Mouse (Mus musculus) embryo, embryonic 10.5 days (tissue): ENCODE measurements at regions not wholly inside any gene's neighbourhood (a gene's known extent, or its start where the extent isn't known, plus 50 kb on each side); places are given as distances from the start of the nearest gene placed in this dataset.

Experiments used
- DNase-seq: peaks from one replicate; pipeline ENCODE4 v3.0.0-alpha.2; 2015; ENCODE audit warnings: low spot score

DNA sequence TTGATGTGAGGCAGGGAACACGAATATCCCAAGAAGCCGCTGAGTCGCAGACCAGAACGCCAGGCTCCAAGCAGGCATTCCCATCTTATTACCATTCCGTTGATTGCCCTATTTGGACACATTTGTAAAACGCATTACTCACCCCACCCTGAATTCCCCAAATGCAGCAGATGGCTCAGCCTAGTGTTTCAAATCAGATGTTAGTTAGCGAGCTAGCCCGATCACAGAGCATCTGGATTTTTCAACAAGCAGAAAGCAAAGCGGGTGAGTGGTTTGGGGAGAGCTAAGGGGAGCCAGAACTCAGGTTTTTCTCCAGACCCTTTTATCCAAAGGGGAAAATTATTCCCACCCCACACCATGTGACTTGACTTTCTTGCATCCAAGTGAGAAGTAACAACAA lies 273.2 kb downstream of the Rwdd3 start:
- no peak for DNase-seq

DNA sequence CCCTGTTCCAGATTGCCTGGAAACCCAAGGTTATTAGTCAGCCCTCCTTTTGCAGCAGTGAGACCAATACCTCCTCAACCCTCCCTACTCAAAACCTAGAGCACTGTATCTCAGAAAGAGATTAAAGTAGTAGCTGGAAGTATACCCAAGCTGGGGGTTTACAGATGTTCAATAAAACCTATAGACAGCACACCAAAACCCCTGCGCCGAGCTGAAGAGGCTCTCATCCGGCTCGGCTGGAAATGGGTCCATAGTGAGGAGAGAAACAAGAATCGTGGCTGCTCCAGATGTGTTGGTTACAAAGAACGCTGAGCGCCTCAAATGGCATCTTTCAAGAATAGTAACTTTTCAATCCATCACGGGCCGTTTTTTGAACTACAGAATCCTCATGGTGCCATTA lies 273.7 kb downstream of the Rwdd3 start:
- DNase-seq, result no peak

DNA sequence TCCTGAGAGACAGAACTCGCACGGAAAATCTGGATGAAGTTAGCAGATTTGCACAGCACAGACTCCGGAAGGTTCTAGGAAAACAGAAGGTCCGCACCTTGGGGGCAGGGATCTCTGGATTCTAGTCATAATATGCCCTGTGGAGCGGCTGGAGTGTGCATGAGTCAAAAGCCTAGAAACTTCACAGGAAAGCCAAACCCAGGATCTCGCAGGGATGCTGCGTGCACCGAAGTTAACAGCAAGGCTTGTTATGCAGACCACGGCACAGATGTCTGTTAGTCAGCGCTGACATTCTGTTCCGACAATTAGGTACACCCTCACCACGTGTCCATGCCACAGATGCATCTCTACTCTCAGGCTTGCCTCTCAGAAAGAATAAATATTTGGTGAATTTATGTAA lies 274.3 kb downstream of the Rwdd3 start:
- no peak for DNase-seq

DNA sequence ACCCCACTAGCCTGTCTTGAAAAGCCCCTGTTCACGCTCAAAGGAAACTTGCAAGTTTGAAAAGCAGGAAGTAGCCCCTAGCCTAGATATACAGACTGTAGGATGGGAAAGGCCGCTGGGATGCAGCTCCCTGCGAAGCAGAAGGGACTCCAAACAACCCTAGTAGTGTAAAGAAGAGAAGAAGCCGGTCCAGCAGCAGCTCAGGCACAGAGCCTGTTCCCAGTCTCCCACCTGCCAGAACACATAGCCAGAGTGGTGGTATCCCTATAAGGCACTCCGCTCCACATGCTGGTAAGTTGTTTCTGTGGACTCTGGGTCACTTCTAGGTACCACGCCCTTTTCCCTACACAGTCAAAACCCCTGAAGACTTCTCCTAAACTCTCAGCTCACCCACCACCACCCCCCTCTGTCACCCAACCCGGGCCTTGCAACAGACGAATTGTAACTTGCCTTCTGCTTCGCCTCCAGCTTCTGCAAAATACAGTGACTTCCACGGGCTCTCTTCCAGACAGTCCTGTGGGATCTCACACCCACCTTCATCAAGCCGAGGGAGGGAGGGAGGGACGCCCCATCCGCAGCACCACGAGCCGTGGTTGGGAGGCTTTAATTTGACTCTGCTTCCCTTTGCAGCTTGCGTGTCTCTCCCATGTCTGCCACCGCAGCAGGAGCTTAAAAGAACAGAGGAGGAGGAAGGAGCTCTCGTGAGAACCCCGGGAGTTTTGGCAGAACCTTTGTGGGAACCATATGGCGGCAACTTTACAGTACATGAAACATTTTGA lies 285.2 kb downstream of the Rwdd3 start:
- no peak for DNase-seq

DNA sequence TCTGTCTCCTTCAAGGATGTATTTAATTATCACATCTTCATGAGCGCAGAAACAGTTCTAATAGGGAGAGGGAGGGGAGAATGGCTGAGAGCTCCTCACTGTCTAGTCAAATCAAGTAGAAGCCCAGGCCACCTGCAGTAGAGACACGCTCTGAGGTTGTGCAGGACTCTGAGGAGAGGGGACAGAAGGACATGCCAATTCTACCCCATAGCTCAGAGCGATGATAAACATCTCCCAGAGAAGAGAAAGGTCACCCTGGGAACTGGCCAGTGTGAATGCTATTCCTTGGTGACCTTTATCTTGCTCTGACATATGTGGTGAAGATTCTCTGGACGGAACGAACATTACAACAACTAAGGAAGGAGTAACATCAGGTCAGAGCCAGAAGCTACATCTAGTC lies 286.1 kb downstream of the Rwdd3 start:
- DNase-seq, result no peak

DNA sequence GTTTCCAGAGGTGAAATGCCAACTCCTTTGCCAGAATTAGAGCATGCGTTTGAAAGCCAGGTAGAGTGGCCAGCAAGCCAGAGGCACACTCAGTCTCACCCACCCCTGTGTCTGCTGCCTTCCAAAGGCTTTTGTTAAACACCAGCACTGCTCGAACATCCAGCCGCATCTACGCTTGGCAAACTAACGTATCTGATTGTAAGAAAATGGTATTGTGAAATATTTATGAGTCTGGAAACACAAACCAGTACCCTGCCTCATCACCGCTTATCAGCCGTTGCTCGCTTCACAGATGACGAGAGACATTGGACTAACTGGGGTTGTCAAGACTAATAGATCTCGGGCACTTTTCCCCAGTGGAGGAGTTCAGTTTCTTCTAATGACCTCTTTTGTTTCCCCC lies 287.3 kb downstream of the Rwdd3 start:
- peak; percentile 8 for DNase-seq

DNA sequence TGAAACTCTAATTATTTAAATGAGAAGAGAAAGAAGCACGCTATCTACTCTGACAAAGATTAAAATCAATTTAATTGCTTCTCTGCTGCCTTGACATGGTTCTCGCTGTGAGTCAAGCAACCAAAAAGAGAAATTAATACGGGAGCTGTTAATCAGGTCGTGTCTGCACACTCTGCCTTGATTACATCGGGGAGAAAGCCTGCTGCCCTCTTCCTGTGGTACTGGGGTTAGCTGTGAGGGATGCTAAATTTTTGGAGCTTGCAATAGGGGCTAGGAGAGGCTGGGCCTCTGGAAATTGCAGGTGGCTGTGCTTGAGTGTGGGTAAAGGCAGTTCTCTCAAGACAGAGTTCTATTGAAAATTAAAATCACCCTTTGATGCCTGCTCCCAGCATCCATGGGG lies 287.8 kb downstream of the Rwdd3 start:
- DNase-seq, result no peak

DNA sequence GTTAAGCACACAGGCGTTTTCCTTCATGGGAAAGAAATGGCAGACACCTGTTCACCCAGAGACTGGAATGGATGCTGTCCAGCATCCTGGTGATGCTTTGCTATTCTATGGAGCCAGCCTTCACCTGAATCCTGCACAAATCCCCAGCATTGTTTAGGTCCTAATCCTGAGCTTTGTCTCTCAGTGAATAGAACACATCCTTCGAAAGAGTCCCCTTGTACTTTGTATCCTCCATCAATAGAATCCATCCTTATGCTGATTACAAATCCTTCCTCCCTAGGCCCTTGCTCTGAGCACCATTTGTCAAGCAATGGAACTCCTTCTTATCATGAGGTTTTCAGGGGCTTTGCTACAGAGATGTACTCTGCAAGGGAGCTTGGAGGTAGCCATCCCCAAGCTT lies 292.1 kb downstream of the Rwdd3 start:
- DNase-seq, result no peak

DNA sequence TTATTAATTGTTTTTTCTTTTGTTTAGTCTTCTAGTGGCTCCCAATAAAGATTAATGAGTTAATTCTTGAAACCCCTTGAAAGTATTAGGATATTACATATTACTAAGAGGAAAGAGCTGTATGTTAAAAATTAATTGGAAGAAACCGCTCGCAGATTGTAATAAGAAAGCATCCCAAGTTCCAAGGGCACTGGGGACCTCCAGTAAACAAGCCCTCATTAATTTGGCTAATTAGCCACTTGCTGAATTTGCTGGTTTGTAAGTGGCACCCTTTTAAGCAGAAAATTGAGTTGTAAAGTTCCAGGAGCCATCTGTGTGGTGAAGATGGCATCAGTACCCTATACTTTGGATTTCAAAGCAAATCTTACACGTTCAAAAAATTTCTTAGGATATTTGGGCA lies 295.8 kb downstream of the Rwdd3 start:
- no peak for DNase-seq

DNA sequence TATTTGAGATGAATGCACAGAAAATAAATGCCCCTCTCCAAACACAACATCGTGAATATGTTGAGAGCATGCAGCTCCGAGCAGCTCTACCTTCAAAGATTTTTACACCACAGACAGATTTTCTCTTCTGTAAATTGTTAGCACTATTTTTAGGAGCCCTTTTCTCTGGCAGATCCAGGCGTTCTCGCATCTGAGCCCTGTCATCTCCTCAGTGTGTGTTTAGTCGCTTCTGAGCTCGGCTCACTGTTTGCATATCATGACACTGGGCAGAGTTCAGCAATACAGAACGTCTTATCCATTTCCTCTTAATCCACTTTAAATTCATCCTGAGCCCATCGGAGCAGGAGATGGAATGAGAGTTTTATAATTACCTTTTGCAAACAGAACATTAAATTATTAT lies 306.5 kb downstream of the Rwdd3 start:
- DNase-seq, result no peak

DNA sequence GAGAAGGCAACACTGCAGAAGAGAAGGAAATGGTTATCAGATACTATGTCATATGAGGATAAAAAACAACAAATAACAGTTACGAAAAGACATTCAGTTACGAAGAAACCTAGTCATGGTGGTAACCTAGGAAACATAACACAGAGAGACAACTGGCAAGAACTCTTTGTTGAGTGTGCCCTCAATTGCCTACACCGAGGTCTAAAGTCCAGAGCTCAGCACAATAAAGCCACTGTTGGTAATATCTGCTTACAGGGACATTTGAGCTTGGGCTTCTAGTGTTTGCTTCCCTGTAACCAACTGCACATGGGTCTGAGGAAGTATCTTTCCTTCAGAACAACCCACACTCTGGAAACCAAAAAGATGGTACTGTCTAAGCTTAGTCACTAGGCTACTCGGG lies 309.9 kb downstream of the Rwdd3 start:
- DNase-seq, result no peak

DNA sequence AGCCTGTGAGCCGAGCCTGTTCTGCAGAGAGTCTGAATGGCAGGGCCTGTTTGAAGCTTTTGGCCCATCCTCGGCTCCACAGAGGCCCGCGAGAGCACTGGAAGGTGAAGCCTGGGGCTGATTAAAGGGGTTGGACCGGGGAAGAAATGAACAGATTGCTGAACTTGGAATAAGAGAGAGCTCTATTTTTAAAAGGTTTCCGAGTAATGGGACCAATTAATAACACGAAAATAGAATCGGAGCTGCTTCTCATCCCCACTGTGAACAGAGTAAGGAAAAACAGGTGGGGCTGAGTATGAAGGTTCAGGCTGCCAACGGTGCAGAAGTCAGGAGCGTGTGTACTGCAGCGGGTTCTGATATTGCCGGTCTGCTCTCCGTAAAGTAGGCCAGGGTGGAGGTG lies 313.2 kb downstream of the Rwdd3 start:
- no peak for DNase-seq

DNA sequence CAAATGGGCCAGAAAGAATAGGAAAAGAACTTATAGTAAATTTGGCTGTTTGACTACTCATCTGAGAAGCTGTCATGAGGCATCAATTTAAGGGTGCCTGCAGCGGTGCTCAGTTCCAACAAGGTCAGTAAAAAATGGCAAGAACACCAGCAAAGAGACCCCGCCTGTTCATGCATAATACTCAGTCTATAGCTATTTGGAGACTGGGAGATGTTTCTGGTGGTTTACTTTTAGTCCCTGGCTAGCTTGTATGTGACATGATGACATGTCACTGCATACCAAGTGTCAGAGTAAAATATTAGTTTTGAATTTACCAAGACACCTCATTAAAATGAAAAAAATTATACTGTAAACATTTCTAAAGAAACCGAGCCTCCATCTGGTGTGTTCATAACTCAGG lies 317.2 kb downstream of the Rwdd3 start:
- DNase-seq, result no peak

DNA sequence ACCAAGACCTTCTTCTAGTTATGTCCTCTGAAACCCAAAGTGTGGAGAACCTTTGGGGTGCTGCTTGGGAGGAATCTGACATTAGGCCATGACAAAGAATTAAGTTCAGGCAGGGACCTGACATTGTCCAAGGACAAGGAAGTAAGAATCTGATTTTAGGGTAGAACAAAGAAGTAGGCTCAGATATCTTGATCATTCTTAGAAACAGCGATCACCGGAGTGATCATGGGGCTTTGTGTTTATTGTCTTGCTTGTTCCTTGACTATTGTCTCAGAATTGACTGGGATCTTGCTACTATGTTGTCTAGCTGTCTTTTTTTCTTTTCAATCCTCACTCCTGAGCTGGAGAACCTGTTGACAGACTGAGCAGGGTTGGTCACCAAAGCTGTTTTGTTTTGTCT lies 327.9 kb downstream of the Rwdd3 start:
- no peak for DNase-seq

DNA sequence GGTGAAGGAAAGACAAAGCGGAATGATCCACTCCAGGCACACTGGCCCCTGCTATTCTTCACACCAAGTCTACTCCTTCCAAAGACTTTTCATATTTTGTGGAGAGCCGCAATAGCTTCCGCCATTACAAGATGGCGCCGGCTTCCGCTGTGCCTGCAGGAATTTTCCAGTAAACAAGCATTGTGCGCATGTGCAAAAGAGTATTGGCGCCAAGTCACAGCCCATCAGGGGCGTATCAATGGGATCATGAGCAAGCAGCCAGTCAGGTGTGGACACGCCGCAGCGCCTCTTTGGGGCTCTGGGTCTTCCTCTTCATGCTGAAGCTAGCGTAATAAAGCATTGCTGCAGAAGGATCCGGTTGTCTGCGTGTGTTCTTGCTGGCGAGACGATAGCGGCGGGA lies 348.0 kb downstream of the Rwdd3 start:
- DNase-seq, result no peak

DNA sequence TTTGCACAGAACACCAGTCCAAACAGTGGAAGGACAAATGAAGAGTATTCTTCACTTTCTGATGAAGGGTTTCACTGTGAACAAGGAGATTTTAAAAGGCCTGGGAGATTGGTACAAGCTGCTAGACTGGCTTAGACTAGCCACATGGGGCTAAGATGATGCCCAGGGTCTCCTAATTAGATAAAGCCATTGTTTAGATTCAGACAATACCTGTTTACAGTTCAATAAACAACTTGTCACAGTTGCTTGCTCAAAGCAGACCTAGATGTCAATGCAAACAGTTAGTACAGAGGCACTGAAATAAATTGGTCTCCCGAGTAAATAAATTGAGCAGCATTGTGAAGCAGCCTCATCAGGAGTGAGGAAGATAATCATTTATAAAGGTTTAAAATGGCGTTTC lies 359.6 kb downstream of the Rwdd3 start:
- no peak for DNase-seq

DNA sequence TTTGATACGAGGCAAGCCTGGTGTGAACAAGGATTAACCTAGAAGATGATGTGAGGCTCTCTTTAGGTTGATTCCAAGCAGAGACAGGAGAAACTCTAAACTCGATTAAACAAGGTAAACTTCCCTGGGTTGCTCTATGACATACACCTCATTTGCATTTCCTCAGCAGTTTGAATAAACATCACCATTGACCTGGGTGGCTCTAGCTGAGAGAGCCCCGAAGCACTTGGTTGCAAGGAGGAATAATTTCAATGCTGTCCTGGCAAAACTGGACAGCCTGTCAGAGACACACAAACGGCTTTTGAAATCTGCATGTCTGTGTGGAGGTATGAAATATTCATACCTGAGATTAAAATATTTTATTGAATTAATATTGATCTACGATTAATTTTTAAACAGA lies 361.0 kb downstream of the Rwdd3 start:
- DNase-seq, result no peak

DNA sequence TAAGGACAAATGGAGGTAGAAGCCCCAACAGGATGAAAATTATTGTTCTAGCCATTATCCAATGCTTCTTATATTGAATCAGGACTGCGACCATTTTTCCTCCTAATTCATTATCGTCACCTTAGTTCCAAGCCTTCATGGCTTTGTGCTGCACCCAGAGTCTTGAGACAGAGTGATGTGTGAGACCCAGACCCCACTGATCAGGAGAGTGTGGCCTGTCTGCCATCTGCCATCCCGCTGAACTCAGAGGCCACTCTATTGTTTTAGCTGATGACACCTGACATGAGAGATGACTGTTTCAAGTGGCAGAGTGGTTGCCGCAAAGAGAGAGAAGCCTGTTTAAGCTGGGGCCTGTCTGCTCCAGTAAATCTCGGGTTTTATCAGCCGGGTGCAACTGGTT lies 361.4 kb downstream of the Rwdd3 start:
- DNase-seq, result peak; percentile 5

DNA sequence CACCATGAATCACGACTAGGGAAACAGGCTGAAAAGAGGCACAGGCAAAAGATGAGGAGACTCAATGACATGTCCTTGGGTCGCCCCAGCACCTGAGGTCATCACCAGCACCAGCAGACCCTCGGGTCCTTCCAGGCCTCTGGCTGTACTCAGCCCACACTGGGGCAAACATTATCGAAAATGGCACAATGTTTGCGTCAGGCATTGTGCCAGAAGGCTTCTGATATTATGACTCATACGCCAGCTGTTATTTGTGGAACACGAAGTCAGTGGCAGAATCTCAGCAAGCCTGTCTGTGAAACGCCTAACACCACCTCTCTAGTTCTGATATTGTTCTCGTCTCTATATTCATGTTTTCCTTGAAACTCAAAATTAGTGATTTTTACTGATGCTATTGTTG lies 384.8 kb downstream of the Rwdd3 start:
- no peak for DNase-seq

DNA sequence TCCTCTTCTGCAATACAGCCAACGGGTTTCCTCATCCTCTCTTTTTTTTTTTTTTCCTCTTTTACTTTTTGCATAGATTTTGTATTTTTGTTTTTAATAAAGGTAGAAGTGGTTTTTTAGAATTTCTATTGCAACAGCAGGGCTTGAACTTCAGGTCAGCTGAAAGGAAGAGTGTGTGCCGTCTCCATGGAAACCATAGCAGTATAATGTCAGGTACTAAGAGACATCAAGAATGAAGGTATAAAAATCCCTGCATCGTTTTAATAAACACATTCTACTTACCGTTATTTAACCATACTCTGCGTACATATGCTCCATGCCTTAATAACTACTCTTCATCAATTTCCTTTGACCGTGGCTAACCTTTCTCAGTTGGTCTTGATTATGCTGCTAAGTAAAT lies 390.0 kb downstream of the Rwdd3 start:
- DNase-seq, result no peak

DNA sequence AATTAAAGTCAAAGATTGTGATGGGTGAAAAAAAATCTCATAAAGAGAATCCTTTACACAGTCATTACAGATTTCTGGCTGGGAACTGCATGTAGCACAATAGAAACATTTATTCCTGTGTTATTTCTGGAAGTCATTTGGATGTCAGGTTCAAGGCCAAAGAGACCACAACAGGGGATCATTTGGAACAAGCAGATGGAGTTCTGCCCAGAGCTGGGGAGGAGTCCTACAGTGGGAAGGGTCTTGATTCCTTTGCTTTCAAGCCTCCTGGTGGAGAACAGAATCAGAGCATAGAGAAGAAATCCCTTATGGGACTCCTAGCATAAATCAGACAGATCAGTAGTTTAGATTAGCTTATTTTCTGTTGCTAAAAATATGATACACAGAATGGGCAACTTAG lies 392.4 kb downstream of the Rwdd3 start:
- DNase-seq, result no peak

DNA sequence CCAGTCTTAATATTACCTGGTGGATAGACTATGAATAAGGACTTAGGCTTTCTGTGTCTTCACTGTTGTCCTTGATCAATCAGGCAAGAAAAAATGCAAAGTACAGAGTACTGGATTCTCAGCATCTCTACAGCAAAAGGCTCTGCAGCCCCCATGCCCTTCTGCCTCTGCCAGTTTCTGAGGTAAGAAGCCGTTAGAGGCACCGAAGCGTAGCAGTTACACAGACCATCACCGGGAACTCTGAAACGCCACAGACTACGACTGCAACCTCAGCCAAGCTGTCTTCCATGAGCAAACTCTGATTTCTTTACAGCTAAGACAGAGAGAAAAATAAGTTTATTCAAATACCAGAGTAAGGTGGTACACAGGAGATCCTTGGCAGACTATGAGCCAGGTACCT lies 396.5 kb downstream of the Rwdd3 start:
- DNase-seq, result no peak

DNA sequence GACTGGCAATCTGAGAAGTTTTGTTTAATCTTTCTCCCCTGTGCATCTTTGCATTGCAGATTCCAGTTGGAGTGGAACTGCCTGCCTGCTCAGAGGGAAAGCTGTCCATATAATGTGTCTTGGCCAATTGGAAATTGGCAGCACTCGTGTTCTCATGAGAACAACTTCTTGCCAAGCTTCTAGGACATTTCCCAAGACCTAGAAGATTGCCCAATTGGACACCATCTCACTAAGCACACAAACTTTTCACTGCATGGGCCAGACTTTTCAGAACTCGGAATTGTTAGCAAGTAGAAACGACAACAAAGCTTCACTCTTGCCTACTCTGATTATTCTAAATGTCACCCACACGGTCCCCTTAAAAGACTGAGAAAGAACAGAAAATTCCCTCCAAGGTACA lies 409.8 kb downstream of the Rwdd3 start:
- DNase-seq, result no peak

DNA sequence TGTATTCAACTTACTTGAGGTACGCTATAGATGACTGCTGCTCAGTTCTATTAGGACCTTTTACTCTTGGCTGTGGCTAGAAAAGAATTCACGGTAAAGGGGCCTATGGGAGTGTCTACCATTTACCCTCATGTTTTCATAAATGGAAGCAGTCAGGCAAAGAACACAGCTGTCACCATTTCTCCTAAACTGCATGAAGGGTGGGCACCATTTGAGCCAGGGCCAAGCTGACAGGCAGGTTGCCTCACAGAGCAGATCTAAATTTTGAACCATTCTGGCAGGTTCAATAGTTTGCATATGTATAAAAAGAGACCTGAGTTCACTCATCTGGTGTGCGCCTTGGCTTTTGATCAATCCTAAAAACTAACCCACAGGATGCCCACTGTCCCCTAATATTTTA lies 410.3 kb downstream of the Rwdd3 start:
- DNase-seq, result no peak

DNA sequence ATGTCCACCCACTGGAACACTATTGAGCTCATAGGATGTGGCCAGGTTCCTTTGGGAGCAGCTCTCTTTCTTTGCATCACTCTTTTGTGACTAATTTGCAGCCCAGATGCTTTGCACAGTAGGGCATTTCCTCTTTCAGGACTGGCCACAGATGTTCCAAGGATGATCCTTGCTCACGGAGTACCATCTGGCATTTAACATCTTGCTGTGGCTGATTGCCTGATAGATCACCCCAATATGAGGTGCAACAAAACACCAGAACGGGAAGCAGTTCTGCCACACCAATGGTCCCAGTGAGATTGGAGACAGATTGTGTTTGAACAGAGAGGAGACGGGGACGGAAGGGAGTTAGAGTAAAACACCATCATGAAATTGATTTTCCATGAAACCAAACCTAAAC lies 423.0 kb downstream of the Rwdd3 start:
- DNase-seq, result peak; percentile 40
